Mouse (Mus musculus): ENCODE results near the gene Cct8l1. TPM values are rescaled to one million over a fixed set of nuclear protein-coding genes. Genes with fewer than 3 reads are reported as not detected.

Cct8l1 gene
- polyA plus RNA-seq (2014; fragmentation: Nextera tagmentation; extraction: Ambion mirVana): not detected in 2 replicates

DNA sequence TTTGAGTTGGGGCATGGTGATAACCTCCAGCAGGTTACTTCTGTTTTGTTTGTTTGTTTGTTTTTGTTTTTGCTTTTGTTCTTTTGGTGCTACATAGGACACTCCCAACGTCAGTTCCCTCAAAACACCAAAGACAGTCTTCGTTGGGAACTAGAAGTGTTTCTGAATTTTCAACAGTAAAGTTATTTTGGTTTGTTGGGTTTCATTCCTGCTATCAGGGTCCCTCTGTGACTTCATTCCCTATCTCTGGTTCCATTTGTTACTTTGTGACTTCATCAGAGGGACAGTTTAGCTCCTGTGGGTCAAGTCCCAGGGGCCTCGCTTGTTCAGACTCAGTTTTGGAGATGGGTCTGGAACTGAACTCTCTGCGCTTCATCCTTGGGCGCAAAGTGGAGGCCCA lies at the start of gene Cct8l1:
Cct8l1 (plus strand) TSS at position 301 of the 400 bp plus-strand sequence.
- H3K36me3 ChIP-seq (replicated peaks; ENCODE audit: control insufficient read depth, insufficient read depth): no peaks in the 10 kb centered on the region
- H3K27ac ChIP-seq: no peak within 1 kb of the TSS
- 92% methylated on average over 5 of the region's 5 CpGs for WGBS
- H3K9ac ChIP-seq: no peak within 1 kb of the TSS
- no peaks in the 10 kb centered on the region for H3K27me3 ChIP-seq (ENCODE audit: control insufficient read depth, insufficient read depth, low read length)
- no peak within 1 kb of the TSS for H3K4me2 ChIP-seq (replicated peaks)
- no peak within 1 kb of the TSS for H3K4me3 ChIP-seq (replicated peaks; ENCODE audit: low read length)
- H3K4me1 ChIP-seq (replicated peaks; ENCODE audit: control insufficient read depth, insufficient read depth, low read length): no peaks in the 10 kb centered on the region
- DNase-seq (ENCODE audit: low spot score): no peak
- no peaks in the 10 kb centered on the region for H3K9me3 ChIP-seq (ENCODE audit: control insufficient read depth, low read length)
- no peak for ATAC-seq (ENCODE audit: low FRiP score)

DNA sequence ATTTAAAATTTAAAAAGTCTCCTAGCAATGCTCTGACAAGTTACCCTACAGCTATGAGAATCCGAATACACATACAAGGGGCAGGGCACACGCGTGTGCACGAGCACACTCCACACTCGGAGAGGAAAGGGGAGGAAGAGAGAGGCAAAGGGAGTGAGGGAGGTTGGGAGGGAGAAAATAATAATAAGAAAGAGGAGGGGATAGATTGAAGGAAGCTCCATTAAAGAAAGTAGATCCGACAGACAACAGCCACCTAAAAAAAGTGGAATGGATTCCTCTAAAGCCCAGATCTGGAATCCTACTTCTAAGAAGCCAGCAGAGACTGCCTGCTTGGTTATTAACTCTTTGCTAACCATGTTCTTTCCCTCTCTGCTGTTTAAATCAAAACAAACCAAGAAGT lies 43.8 kb upstream of the Cct8l1 start:
- H3K4me2 ChIP-seq (replicated peaks): peak overlapping the region; percentile 59
- peak overlapping the region; percentile 73 for H3K27ac ChIP-seq
- ATAC-seq (ENCODE audit: low FRiP score) (peak; percentile 77), DNase-seq (ENCODE audit: low spot score) (peak; percentile 57)
- H3K9ac ChIP-seq: peak overlapping the region; percentile 41; the same call in 1 of the 2 replicates
- H3K36me3 ChIP-seq (replicated peaks; ENCODE audit: control insufficient read depth, insufficient read depth): no peaks in the 10 kb centered on the region
- no peaks in the 10 kb centered on the region for H3K9me3 ChIP-seq (ENCODE audit: control insufficient read depth, low read length)
- WGBS: 3% methylated on average over 6 of the region's 6 CpGs
- H3K4me1 ChIP-seq (replicated peaks; ENCODE audit: control insufficient read depth, insufficient read depth, low read length): peaks cover 3% of the 10 kb centered on the region; the same call in 1 of the 2 replicates
- H3K4me3 ChIP-seq (replicated peaks; ENCODE audit: low read length): peak overlapping the region; percentile 32
- H3K27me3 ChIP-seq (ENCODE audit: control insufficient read depth, insufficient read depth, low read length): no peaks in the 10 kb centered on the region

DNA sequence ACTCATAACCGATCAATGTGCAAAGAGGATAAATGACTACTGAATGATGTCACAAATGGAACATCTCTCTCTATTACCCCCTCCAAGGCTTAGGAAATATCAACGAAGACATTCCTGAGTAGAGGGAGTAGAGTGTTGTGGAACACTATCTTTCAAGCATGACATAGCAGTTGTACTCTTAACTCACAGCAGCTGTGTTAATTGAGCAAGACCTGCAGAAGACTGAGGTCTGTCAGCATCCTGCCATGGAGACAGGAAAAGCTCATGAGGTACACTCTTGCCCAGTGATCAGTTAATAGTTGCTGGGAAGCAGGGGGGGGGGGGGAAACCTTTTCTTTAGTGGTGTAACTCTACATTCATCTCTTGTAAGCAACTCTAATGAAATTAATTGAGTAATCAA lies 40.1 kb upstream of the Cct8l1 start:
- H3K4me2 ChIP-seq (replicated peaks): no peak overlapping the region
- H3K4me3 ChIP-seq (replicated peaks; ENCODE audit: low read length): no peak overlapping the region
- 94% methylated on average over 2 of the region's 2 CpGs for WGBS
- H3K27me3 ChIP-seq (ENCODE audit: control insufficient read depth, insufficient read depth, low read length): no peaks in the 10 kb centered on the region
- no peaks in the 10 kb centered on the region for H3K9me3 ChIP-seq (ENCODE audit: control insufficient read depth, low read length)
- H3K9ac ChIP-seq: no peak overlapping the region
- ATAC-seq (ENCODE audit: low FRiP score) (no peak), DNase-seq (ENCODE audit: low spot score) (no peak)
- H3K36me3 ChIP-seq (replicated peaks; ENCODE audit: control insufficient read depth, insufficient read depth): no peaks in the 10 kb centered on the region
- H3K4me1 ChIP-seq (replicated peaks; ENCODE audit: control insufficient read depth, insufficient read depth, low read length): peaks cover 3% of the 10 kb centered on the region; the same call in 1 of the 2 replicates
- no peak overlapping the region for H3K27ac ChIP-seq

DNA sequence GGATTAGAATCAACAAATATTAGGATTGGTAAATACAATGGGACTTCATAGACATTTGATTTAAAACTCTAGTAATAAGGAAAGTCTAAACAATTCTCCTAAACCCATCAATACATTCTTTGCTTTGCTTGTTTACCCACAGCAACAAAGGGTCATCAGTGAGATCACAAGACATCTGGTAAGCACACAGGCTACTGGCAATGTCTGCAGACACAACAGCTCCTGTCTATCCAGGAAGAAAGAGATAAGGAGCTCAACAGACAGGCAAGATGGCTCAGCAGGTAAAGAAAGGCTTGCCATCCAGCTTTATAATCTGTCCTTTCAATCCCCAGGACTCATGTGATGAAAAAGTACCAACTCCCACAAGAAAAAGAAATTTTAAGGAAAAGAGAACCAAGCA lies 37.0 kb upstream of the Cct8l1 start:
- DNase-seq (ENCODE audit: low spot score) (no peak), ATAC-seq (ENCODE audit: low FRiP score) (no peak)
- Histone ChIP-seq H3K4me1 (replicated peaks; ENCODE audit: control insufficient read depth, insufficient read depth, low read length) (no peaks in the 10 kb centered on the region), H3K27ac (no peak overlapping the region), H3K27me3 (ENCODE audit: control insufficient read depth, insufficient read depth, low read length) (no peaks in the 10 kb centered on the region), H3K9me3 (ENCODE audit: control insufficient read depth, low read length) (no peaks in the 10 kb centered on the region), H3K4me2 (replicated peaks) (no peak overlapping the region), H3K36me3 (replicated peaks; ENCODE audit: control insufficient read depth, insufficient read depth) (no peaks in the 10 kb centered on the region), H3K4me3 (replicated peaks; ENCODE audit: low read length) (no peak overlapping the region), H3K9ac (no peak overlapping the region)

DNA sequence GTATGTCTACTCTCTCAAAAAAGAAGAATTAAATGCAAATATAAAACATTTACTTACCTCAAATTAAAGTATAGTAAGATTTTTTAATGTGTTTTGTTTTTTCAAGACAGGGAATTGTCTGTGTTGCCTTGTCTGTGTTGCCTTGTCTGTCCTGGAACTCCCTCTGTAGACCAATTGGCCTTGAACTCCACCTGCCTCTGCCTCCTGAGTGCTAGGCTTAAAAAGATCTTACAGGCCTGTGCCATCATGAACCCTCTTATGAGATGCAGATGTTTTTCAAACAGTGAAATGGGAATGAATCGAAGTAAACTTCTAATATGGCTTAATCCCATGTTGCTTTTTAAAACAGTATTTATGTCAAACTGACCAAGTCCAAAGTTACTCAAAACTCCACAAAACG lies 19.2 kb upstream of the Cct8l1 start:
- Histone ChIP-seq H3K4me3 (replicated peaks; ENCODE audit: low read length) (peak overlapping the region; percentile 91), H3K27me3 (ENCODE audit: control insufficient read depth, insufficient read depth, low read length) (no peaks in the 10 kb centered on the region), H3K4me1 (replicated peaks; ENCODE audit: control insufficient read depth, insufficient read depth, low read length) (peaks cover 19% of the 10 kb centered on the region), H3K9ac (peak overlapping the region; percentile 98; the same call in 1 of the 2 replicates), H3K36me3 (replicated peaks; ENCODE audit: control insufficient read depth, insufficient read depth) (no peaks in the 10 kb centered on the region), H3K27ac (no peak overlapping the region), H3K9me3 (ENCODE audit: control insufficient read depth, low read length) (no peaks in the 10 kb centered on the region), H3K4me2 (replicated peaks) (peak overlapping the region; percentile 75)
- ATAC-seq (ENCODE audit: low FRiP score) (no peak), DNase-seq (ENCODE audit: low spot score) (no peak)
- 49% methylated on average over 2 of the region's 2 CpGs for WGBS

DNA sequence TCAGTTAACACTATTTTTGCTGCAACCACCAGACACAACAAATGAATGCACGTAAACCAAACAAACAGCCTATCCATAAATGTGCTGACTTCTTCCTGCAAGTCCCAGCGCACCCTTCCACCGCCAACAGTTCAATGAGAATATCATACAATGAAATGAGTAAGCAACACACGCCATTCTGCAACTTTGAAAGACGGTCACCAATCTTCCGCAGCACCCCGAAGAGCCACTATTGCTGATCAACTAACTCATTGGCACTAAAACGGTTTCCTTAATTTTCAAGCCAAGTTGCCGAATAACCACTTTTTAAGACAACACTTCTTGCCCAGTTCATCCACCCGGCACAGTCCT lies 18.5 kb upstream of the Cct8l1 start:
- Histone ChIP-seq H3K9me3 (ENCODE audit: control insufficient read depth, low read length) (no peaks in the 10 kb centered on the region), H3K4me1 (replicated peaks; ENCODE audit: control insufficient read depth, insufficient read depth, low read length) (peaks cover 19% of the 10 kb centered on the region), H3K9ac (peak overlapping the region; percentile 98), H3K4me3 (replicated peaks; ENCODE audit: low read length) (peak overlapping the region; percentile 91), H3K36me3 (replicated peaks; ENCODE audit: control insufficient read depth, insufficient read depth) (no peaks in the 10 kb centered on the region), H3K27me3 (ENCODE audit: control insufficient read depth, insufficient read depth, low read length) (no peaks in the 10 kb centered on the region), H3K27ac (peak overlapping the region; percentile 100), H3K4me2 (replicated peaks) (peak overlapping the region; percentile 75)
- WGBS: 2% methylated on average over 10 of the region's 10 CpGs
- DNase-seq (ENCODE audit: low spot score) (no peak), ATAC-seq (ENCODE audit: low FRiP score) (no peak)

DNA sequence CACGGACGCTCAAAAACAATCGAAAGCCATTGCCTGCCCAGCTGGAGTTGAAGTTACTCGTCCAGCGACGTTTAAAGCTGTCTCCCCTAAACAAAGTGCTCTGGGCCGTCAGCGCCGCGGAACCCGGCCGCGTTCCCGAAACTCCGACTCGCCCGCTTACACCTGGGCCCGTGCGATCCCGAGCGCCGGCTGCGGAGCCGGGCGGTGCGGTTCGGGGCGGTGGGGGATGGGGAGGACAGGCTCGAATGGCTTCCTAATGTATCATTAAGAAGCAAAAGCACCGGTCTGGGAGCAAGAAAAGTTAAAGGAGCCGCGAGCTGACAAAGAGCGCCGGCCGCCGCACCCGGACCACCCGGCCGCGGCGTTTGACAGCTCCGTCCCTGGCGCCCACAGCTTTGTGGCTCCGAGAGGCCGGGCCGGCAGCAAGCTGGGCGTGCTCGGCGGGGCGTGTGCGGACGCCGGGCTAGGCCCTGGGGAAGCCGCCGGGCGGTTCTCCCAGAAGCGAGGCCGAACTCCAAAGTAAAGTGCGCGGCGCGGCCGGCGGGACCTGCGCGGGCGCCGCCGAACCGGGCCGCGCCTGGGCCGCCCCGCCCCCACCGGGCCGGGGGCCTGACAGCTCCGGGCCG lies 18.0 kb upstream of the Cct8l1 start:
- Histone ChIP-seq H3K4me3 (replicated peaks; ENCODE audit: low read length) (peak overlapping the region; percentile 91), H3K4me2 (replicated peaks) (peak overlapping the region; percentile 75), H3K27me3 (ENCODE audit: control insufficient read depth, insufficient read depth, low read length) (no peaks in the 10 kb centered on the region), H3K27ac (peak overlapping the region; percentile 100), H3K9me3 (ENCODE audit: control insufficient read depth, low read length) (no peaks in the 10 kb centered on the region), H3K36me3 (replicated peaks; ENCODE audit: control insufficient read depth, insufficient read depth) (no peaks in the 10 kb centered on the region), H3K9ac (peak overlapping the region; percentile 98), H3K4me1 (replicated peaks; ENCODE audit: control insufficient read depth, insufficient read depth, low read length) (peaks cover 19% of the 10 kb centered on the region)
- DNase-seq (ENCODE audit: low spot score): peak; percentile 42
- WGBS: 0% methylated on average over 70 of the region's 78 CpGs
- no peak for ATAC-seq (ENCODE audit: low FRiP score)

DNA sequence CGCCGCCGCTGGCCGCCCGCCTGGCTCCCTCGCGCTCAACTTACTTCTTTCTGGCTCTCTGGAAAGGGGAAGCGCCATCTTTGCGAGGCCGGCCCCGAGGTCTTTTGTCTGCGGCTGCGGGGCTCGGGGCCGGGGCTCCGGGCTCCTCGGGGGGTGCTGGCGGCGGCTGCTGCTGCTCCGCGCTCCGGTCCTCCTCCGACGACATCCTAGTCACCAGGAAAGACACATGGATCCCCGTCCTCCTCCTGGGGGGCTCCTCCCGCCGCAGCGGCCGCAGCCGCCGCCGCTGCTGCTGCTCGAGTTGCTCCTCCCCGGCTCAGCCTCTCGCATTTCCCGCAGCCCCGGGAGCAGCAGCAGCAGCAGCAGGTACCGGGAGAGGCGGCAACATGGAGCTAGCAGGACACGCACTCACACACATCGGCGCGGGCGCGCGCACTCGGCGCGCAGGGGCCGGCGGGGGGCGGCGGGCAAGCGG lies 17.5 kb upstream of the Cct8l1 start, which contains the start of gene Kmt2c:
Kmt2c (minus strand) TSS at position 438 of the 475 bp plus-strand sequence.
- Histone ChIP-seq H3K9ac (peak within 1 kb of the TSS; percentile 98), H3K4me2 (replicated peaks) (peak within 1 kb of the TSS; percentile 75), H3K27me3 (ENCODE audit: control insufficient read depth, insufficient read depth, low read length) (no peaks in the 10 kb centered on the region), H3K9me3 (ENCODE audit: control insufficient read depth, low read length) (no peaks in the 10 kb centered on the region), H3K36me3 (replicated peaks; ENCODE audit: control insufficient read depth, insufficient read depth) (no peaks in the 10 kb centered on the region), H3K4me1 (replicated peaks; ENCODE audit: control insufficient read depth, insufficient read depth, low read length) (peaks cover 19% of the 10 kb centered on the region), H3K27ac (peak within 1 kb of the TSS; percentile 100), H3K4me3 (replicated peaks; ENCODE audit: low read length) (peak within 1 kb of the TSS; percentile 91)
- no peak for DNase-seq (ENCODE audit: low spot score)
- peak; percentile 15; the same call in 1 of the 2 replicates for ATAC-seq (ENCODE audit: low FRiP score)
- under 1% methylated on average over 42 of the region's 54 CpGs for WGBS

DNA sequence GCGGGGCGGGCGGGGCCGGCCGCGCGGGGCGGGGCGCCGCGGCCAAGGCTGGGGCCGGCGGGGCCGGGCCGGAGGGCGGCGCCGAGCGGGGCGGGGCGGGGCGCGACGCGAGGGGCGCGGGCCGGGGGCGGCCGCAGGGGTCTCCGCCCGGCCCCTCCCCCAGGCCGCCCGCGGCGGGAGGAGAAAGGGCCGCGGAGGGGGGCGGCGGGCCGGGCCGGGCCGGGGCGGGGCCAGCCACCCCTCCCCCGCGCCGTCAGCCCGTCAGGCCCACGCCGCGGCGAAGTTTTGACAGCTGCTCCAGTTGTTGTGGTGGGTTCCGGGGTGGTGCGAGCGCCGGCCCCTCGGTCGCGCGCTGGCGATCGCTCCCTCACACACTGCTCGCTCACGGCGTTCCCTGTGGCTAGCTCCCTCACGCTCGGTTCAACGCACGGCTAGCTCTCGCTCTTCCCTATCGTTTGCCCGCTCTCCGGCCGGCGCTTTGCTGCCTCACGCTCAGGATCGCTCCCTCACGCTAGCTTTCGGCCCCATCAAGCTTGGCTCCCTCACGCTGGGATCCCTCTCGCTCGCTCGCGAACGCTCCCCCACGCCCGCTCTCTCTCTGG lies 16.9 kb upstream of the Cct8l1 start:
- H3K9me3 ChIP-seq (ENCODE audit: control insufficient read depth, low read length): no peaks in the 10 kb centered on the region

More for the DNA sequence above, 16.9 kb upstream of the Cct8l1 start:
- ATAC-seq (ENCODE audit: low FRiP score) (peak; percentile 87), DNase-seq (ENCODE audit: low spot score) (peak; percentile 78)
- peak overlapping the region; percentile 98 for H3K9ac ChIP-seq
- peaks cover 19% of the 10 kb centered on the region for H3K4me1 ChIP-seq (replicated peaks; ENCODE audit: control insufficient read depth, insufficient read depth, low read length)
- peak overlapping the region; percentile 75 for H3K4me2 ChIP-seq (replicated peaks)
- peak overlapping the region; percentile 91 for H3K4me3 ChIP-seq (replicated peaks; ENCODE audit: low read length)
- peak overlapping the region; percentile 100 for H3K27ac ChIP-seq
- 2% methylated on average over 50 of the region's 87 CpGs for WGBS
- no peaks in the 10 kb centered on the region for H3K36me3 ChIP-seq (replicated peaks; ENCODE audit: control insufficient read depth, insufficient read depth)
- H3K27me3 ChIP-seq (ENCODE audit: control insufficient read depth, insufficient read depth, low read length): no peaks in the 10 kb centered on the region
